Mouse (Mus musculus): ENCODE data around the gene Tlnrd1.

Tlnrd1 gene

GRCm38 (mm10) chr7:83859378-83860083 lies 24.6 kb downstream of the Tlnrd1 start:
- TF ChIP-seq GATA4 (IDR thresholded peaks at IDR 0.05; ENCODE audit: insufficient replicate concordance, low read length), result no peak

- no peak for TF ChIP-seq GATA4 (IDR thresholded peaks at IDR 0.05; ENCODE audit: insufficient replicate concordance, low read length)
Observed at GRCm38 (mm10) chr7:83857921-83858320, 26.2 kb downstream of the Tlnrd1 start.

GRCm38 (mm10) chr7:83857208-83857488 lies 27.0 kb downstream of the Tlnrd1 start:
- no peak for TF ChIP-seq GATA4 (IDR thresholded peaks at IDR 0.05; ENCODE audit: insufficient replicate concordance, low read length)

GRCm38 (mm10) chr7:83856353-83857207 lies 27.5 kb downstream of the Tlnrd1 start:
- no peak for TF ChIP-seq GATA4 (IDR thresholded peaks at IDR 0.05; ENCODE audit: insufficient replicate concordance, low read length)

- TF ChIP-seq GATA4 (IDR thresholded peaks at IDR 0.05; ENCODE audit: insufficient replicate concordance, low read length), result no peak
Observed at GRCm38 (mm10) chr7:83855203-83855602, 28.9 kb downstream of the Tlnrd1 start.

- TF ChIP-seq GATA4 (IDR thresholded peaks at IDR 0.05; ENCODE audit: insufficient replicate concordance, low read length), result no peak
Observed at GRCm38 (mm10) chr7:83852381-83853380, 31.4 kb downstream of the Tlnrd1 start.

GRCm38 (mm10) chr7:83851569-83852380 lies 32.3 kb downstream of the Tlnrd1 start:
- TF ChIP-seq GATA4 (IDR thresholded peaks at IDR 0.05; ENCODE audit: insufficient replicate concordance, low read length), result no peak

- TF ChIP-seq GATA4 (IDR thresholded peaks at IDR 0.05; ENCODE audit: insufficient replicate concordance, low read length), result no peak
Observed at GRCm38 (mm10) chr7:83847187-83848075, 36.7 kb downstream of the Tlnrd1 start.

GRCm38 (mm10) chr7:83844807-83845206 lies 39.3 kb downstream of the Tlnrd1 start:
- TF ChIP-seq GATA4 (IDR thresholded peaks at IDR 0.05; ENCODE audit: insufficient replicate concordance, low read length), result no peak

- TF ChIP-seq GATA4 (IDR thresholded peaks at IDR 0.05; ENCODE audit: insufficient replicate concordance, low read length), result peak; percentile 87
Observed at GRCm38 (mm10) chr7:83842486-83843259, 41.4 kb downstream of the Tlnrd1 start.

GRCm38 (mm10) chr7:83840076-83840475 lies 44.0 kb downstream of the Tlnrd1 start:
- TF ChIP-seq GATA4 (IDR thresholded peaks at IDR 0.05; ENCODE audit: insufficient replicate concordance, low read length), result no peak

- no peak for TF ChIP-seq GATA4 (IDR thresholded peaks at IDR 0.05; ENCODE audit: insufficient replicate concordance, low read length)
Observed at GRCm38 (mm10) chr7:83838525-83839224, 45.4 kb downstream of the Tlnrd1 start.

Data from liver, adult (tissue).